Mouse (Mus musculus) layer of hippocampus, postnatal 10 days (tissue): ENCODE results near the gene Cisd3. TPM values are rescaled to one million over a fixed set of nuclear protein-coding genes. Genes with fewer than 3 reads are reported as not detected.
A peak's percentile ranks its signal among the peaks of the same experiment; 100 is the strongest.

Experiments
- DNase-seq, 2 experiments: peaks; one replicate each; pipeline ENCODE4 v3.0.0; 2021; ENCODE audit warnings: low spot score in 2 of 2
- total RNA-seq, 2 experiments: library from RNA; stranded (reverse); gene quantifications; 2 replicates each; pipeline ENCODE4 v1.2.3; 2021

The Cisd3 gene
- total RNA-seq, 2 experiments from 2014 or later, result 34.3 to 40.1 TPM

- DNase-seq, result peak; percentile 69 to 79
These were observed 22.6 kb upstream of the Cisd3 start, which contains the start of gene Mllt6 for GRCm38 (mm10) chr11:97662893-97663527. Gene Mllt6 (plus strand): TSS chr11:97663414.

GRCm38 (mm10) chr11:97663528-97664338 is 21.9 kb upstream of the Cisd3 start:
- no peak for DNase-seq

GRCm38 (mm10) chr11:97664339-97664665 is 21.3 kb upstream of the Cisd3 start:
- DNase-seq, result no peak

DNA sequence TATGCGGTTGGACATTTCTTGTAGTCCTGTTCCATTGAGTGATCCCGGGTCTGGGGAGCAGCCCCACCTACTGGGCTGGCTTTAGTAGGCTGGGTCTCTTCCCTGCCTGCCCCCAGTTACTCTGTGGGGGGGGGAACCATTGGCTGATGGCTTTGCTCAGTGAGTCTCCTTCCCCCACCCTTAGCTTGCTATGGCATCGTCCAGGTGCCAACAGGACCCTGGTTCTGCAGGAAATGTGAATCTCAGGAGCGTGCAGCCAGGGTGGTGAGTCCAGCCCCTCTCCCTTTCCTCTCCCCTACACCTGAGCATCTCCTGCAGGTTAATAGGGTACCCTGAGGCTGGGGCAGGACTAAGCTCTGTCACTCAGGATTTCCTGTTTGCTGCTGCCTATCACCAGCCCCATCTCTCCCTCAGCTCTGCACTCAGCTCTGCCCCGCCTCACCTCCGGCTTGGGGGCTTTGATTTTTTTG is 20.8 kb upstream of the Cisd3 start:
- no peak for DNase-seq

GRCm38 (mm10) chr11:97665431-97665830 is 20.2 kb upstream of the Cisd3 start:
- no peak for DNase-seq

- DNase-seq, result no peak
These were observed 19.4 kb upstream of the Cisd3 start for GRCm38 (mm10) chr11:97666221-97666620.

- DNase-seq, result no peak
These were observed 18.8 kb upstream of the Cisd3 start for GRCm38 (mm10) chr11:97666794-97667193.

GRCm38 (mm10) chr11:97668160-97668559 is 17.5 kb upstream of the Cisd3 start:
- DNase-seq, result no peak

DNA sequence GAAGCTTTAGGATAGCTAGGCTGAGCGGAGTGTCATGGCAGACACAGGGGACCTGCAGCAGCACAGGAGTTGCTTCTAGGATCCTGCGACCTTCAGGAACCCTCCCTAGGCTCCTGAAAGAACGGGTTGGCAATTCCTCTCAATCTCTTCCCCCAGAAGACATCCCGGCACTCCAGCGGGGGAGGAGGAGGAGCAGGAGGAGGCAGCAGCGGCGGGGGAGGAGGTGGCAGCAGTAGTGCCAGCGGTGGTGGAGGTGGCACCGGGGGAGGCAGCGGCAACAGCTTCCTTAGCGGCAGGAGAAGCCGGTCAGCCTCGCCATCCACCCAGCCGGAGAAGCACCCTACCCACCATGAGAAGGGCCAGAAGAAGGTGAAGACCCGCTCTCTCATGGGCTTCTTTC is 16.4 kb upstream of the Cisd3 start:
- DNase-seq, result no peak

DNA sequence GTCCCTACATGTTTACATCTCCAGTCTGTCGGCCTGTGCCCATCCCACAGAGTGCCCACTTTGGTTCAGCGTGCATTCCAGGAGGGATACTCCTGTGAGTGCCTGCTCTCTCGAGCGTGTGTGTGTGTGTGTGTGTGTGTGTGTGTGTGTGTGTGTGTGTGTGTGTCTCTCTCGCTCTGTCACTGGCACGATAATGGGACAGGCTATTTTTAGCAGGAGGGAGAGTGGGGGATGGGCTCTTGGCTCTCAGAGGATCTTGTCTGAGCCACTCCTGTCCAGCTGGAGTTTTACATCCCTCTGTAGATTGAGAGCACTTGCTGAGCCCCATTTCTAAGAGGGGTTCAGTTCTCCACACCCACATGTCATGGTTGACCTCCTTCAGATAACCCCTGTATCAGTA is 15.8 kb upstream of the Cisd3 start:
- no peak for DNase-seq

GRCm38 (mm10) chr11:97670234-97671176 is 15.1 kb upstream of the Cisd3 start:
- DNase-seq, result no peak

- no peak for DNase-seq
These were observed 14.5 kb upstream of the Cisd3 start for GRCm38 (mm10) chr11:97671177-97671527.

- no peak for DNase-seq
These were observed 12.5 kb upstream of the Cisd3 start for GRCm38 (mm10) chr11:97673148-97673547.

DNA sequence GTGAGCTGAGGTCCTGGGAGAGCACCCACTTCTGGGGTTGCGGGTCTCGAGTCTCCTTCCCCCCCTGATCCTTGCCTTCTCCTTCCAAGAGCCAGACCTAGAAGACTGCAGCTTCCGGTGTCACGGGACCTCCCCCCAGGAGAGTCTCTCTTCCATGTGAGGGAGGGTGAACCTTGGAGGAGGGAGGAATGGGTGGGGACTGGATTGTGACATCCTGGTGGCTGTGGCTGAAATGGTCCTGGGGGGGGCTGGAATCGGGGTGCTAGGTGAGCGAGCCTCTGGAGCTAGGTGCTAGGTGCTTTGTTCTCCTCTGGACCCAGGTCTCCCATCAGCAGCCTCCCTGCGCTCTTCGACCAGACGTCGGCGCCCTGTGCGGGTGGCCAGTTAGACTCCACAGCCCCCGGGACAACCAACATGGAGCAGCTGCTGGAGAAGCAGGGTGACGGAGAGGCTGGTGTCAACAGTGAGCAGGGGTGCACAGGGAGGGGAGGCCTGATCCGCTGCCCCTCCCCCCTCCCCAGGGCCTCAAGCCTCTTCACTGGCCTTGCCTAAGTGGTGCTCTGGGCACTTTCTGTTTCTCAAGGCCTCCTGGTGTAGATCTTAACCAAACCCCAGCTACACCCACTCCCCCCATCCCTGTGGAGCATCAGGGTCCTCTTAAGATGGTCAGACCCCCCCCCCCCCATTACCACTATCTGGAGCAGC is 9.4 kb upstream of the Cisd3 start:
- DNase-seq, result no peak

GRCm38 (mm10) chr11:97677381-97677780 is 8.2 kb upstream of the Cisd3 start:
- DNase-seq, result no peak

DNA sequence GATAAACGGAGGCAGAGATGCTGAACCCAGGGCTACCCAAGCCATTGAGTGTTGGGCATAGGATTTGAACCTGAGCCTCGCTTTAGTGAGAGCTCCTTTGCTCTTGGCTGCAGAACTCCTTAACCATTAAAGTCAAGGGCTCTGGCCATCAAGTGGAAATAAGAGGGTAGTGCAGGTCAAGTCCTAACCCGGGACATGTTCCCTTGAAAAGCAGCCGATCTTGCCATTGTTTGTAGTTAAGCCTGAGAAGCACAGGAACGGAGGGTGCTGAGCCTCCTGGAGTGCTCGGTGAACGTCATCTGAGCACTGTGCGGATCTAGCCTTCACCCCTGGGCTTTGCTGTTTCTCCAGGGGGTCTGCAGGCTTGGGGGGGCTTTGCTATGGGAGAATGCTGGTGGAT is 7.8 kb upstream of the Cisd3 start:
- no peak for DNase-seq

DNA sequence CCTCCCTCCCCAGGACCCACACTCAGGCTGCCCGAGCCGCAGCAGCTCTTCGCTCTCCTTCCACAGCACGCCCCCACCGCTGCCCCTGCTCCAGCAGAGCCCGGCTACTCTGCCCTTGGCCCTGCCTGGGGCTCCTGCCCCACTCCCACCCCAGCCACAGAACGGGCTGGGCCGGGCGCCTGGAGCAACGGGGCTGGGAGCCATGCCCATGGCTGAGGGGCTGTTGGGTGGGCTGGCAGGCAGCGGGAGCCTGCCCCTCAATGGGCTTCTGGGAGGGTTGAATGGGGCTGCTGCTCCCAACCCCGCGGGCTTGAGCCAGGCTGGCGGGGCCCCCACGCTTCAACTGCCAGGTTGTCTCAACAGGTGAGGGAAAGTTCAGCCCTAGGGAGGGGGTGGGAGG is 7.3 kb upstream of the Cisd3 start:
- DNase-seq, result no peak

DNA sequence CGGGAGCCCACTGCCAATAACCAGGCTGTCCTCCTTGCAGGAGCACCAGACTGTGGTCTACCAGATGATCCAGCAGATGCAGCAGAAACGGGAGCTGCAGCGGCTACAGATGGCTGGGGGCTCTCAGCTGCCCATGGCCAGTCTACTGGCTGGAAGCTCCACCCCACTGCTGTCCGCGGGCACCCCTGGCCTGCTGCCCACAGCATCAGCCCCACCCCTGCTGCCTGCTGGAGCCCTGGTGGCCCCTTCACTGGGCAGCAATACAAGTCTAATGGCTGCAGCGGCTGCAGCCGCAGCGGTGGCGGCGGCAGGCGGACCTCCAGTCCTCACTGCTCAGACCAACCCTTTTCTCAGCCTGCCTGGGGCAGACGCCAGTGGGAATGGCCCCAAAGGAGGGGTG is 5.2 kb upstream of the Cisd3 start:
- DNase-seq, result no peak

DNA sequence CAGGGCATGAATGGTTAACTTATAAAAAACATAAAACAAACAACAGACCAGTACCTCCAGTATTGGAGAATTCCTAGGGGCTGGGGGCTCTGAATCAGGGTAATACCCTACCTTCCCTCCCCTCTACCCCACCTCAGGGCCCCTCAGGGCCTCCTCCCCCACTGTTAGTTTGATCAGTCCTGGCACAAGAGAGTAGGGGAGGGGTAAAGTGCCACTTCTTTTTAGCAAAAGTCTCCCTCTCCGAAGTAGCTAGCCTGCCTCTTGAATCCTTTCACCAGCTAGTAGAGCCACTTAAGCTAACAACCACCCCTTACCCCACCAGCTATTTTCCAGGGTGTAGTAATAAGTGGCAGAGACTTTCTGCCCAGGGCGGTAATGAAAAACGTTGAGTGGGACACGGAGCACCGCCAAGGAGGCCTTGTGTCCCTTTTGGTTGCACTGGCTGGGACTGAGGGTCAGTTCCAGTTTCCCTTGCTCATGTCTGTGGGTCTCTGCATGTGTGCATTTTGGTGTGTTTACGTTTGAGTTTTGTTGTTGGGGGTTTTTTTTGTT is 3.0 kb upstream of the Cisd3 start:
- DNase-seq, result no peak

DNA sequence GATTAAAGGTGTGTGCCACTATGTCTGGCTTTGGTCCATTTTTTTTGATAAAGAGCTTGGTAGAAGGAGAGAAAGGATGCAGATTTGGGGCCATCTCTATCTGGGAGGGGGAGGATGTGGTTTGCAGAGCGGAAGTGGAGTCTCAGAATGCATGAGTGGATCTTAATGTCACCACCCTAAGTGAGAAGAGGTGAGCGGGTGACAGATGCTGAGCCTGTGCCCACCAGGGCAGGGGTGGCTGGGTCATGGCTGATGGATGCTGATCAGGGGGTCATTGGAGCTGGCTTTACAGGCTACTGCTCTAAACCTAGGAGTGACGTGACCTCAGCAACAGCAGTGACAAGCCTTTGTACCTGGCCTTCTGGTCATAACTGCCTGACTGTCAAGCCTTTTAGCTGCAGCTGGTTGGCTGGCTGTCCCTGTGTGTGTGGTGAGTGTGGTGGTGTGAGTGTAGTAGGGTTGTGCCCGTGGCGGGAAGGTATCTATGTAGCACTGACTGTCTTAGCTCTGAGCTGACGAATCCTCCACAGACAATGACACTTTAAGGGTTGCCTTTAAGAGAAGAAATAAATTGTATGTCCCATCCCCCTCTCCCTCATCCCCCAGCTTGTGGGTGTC is 1.5 kb upstream of the Cisd3 start:
- no peak for DNase-seq
